Mouse (Mus musculus) gastrocnemius, postnatal 25 days (tissue): Measurements from ENCODE around the gene Ssc4d. TPM values are rescaled to one million over a fixed set of nuclear protein-coding genes. Genes with fewer than 3 reads are reported as not detected.

Source experiments
- DNase-seq: peaks from one replicate; pipeline ENCODE4 v3.0.0; 2022
- long read RNA-seq, 2 experiments: library from polyadenylated mRNA; stranded (forward); transcript quantifications; one replicate each; pipeline ENCODE4 v2.0.0; 2021
- total RNA-seq, 2 experiments: library from RNA; stranded (reverse); gene quantifications; 1 replicate in 1 of 2; 2 replicates in 1 of 2; pipeline ENCODE4 v1.2.3; 2021

The Ssc4d gene
- total RNA-seq, result 1 to 10 TPM in 1 of 2 experiments, under 1 TPM in 1; 0.67 to 1.2 TPM
- long read RNA-seq, experiment 1, partial matches to known transcripts, result 1 of 1 reads
- long read RNA-seq, experiment 1, other reads (novel, unspliced or antisense), result 0 of 1 reads
- long read RNA-seq, experiment 2, result 0 reads

DNA sequence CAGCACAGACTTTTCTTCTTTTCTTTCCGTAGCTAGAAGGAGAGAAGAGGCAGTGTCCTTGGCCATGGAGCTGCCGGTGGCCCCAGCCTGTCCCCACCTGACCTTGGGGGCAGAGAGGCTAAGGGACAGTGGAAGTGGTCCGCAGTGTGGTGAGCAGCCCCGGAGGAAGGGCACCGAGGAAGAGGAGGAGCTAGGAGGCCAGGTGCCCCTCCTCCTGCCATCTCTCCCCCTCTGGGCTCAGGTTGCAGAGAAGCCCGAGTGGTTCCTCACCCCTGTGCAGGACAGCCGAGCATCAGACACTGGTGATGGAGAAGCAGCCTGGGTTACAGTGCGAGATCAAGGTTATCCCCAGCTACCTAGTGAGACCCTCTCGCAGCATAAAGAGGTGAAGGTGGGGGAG, at the start of gene Ssc4d:
Gene Ssc4d, minus strand, starts transcription at position 167 of the 400 bp plus-strand sequence.
- DNase-seq, result no peak

DNA sequence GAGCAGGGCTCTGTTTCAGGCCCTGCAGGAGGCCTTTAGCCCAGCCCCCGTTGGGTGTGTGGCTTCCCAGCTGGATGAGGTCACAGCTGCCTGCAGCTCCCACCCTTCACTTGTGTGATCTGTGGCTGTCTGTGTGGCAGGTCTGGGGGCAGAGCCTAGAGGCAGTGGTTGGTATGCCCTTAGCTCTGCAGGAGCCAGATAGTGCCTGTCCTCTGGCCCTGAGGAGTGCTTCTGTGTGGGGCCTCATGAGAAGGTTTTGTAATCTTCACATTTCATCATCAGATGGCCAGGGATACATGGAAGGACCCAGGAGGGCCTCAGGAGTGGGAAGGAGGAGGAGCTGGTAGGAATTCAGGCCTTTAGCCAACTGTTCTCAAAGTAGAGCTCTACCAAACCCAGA, 45.6 kb upstream of the Ssc4d start:
- DNase-seq, result peak; percentile 42

DNA sequence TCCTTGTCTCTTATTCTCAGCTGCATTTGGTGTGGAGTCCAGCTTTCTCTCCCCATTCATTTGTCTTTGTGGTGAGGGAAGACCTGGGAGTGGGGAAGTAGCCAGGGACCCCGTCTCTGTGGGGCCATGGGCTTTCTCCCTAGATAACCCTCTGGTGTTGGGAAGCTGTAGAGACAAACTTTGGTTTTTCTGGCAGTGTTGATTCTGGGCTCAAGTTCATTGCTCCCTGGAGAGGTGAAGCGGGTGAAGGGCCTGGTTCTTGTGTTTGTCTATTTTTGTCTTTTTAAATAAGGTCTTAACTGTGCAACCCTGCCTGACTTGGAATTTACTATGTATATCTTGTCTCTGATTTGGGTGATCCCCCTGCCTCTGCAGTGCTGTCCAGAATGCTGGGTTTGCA, 44.4 kb upstream of the Ssc4d start:
- no peak for DNase-seq

DNA sequence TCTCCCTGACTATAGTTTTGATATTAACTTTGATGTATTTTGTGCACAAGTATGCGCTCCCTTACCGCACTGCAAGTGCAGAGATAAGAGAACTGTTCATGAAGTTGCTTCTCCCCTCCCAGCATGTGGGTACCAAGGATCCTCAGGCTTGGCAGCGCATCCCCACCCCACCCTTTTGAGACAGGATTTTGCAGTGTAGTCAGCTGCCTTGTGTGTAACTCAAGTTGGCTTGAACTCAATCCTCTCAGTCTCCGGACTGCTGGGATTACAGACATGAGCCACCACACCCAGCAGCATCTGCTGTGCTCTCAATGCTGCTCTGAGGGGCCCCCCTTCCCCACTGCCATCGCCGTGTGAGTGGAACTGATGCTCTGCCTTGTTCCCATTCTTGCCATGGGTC, 42.9 kb upstream of the Ssc4d start:
- peak; percentile 58 for DNase-seq

DNA sequence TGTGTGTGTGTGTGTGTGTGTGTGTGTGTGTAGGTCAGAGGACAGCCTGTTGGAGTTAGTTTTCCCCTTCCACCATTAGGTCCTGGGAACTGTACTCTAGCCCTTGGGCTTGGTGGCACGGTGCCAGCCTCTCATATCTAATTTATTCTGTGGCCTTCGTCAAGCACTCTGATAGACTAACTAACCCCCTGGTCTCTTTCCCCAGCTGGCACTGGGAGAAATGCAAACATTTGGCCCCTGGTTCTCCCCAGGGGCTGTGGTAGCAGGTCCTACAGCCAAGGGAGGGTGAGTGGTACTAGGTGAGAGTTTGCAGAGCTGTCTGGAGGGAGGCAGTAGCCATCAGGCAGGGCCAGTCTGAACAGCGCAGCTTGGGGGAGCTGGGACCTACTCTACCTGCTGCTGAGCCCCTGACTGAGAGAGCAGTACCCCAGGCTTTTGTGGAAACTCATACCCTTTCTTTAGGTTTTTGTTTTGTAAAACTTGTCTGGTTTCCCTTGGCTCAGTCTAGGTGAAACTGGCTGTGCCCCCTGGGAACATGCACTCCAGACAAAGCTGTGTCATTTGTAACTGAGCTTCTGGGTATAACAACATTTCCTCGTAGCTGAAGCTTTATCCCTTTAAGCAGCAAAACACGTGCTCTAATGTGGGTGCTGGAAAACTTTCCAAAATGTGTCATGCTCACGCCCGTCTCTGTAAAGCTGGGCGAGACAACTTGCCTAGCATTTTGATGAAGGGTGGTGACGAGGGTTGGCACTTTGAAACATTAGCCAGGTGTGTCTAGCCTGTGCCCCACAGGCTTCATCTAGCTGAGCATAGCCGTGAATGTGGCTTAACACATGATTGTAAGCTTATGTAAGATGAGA, 41.9 kb upstream of the Ssc4d start:
- no peak for DNase-seq

DNA sequence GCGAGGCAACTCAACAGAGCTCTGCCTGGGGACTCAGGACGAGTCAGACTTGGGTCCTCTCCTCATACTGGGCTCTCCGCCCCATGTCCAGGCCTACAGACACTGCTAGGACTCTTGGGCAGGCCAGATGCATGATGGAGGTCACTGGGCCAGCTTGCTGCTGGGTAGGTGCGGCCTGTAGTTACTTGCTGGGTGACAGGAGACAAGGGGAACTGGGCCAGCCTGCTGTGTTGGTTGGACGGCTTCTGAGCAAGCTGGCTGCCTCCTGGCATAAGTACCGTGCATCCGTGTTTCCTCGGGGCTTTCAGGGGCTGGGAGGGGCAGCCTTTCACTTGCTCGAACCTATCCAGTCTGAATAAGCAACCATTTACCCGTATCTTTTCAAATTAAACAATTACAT, 41.3 kb upstream of the Ssc4d start:
- no peak for DNase-seq

DNA sequence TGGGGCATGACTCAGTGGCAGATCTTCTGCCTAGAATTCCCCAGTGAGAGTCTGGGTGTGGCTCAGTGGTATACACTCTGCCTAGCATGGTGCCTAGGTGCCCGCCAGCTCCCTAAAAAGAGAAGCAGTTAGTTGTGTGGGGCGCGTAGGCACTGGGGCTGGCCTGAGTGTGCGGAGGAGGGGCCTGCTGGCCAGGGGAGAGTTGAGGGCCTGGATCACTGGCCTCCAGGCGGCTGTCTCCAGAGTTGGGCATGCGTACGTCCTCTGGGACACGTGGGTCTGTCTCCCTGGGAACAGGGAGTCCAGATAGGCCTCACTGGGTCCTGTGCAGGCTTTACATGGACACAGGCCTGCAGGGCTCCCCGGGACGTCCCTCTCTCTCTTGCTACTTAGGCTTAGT, 40.5 kb upstream of the Ssc4d start:
- DNase-seq, result no peak

DNA sequence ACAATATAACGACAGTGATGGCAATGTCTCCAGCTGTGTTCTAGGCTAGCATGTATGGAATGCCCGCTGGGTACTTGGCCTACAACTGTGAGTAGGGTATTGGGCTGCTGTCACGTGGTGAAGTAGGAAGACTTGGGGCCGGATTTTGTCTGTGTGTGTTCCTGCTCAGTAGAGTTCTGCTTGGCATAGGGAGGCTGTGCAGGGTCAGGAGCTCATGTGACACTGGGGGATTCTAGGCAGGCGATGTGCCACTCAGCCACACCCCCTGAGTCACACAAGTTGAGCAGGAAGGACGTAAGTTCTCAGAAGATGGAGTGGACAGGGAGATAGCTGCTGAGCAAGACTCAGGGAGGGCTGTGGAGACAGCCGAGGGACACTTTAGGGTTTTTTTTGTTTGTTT, 33.4 kb upstream of the Ssc4d start:
- no peak for DNase-seq

DNA sequence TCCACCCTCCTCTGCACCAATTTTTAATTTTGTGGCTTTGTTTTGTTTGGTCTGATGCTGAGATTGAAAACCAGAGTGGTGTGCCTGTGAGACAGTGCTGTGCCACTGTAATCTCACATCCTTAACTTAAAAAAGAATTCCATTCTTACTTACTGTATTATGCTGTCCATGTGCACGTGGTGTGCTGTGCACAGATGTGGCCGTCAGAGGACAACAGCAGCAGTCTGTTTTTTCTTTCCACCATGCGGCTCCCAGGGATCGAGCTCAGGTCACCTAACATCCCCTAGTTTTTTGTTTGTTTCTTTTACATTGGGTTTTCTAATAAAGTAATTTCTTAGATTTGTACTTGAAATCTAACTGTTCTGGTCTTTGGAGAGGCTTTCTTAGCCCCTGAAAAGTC, 30.2 kb upstream of the Ssc4d start:
- no peak for DNase-seq

DNA sequence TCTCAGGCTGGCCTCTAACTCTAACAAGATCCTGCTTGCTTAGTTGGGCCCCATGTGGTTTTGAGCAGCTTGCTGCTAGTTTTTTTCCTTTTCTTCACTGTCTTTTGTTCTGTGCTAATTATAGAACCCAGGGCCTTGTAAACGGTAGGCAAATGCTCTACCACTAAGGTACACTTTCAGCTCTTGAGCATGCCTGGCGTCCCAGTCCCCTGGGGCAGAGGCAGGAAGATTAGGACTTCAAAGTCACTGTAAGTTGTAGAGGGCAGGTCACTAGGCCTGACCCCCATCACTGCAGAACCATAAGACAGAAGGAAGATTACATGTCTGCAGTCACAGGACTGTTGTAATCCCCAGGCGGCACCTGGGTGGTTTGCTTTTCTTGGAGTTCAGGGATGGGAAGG, 28.4 kb upstream of the Ssc4d start:
- no peak for DNase-seq

DNA sequence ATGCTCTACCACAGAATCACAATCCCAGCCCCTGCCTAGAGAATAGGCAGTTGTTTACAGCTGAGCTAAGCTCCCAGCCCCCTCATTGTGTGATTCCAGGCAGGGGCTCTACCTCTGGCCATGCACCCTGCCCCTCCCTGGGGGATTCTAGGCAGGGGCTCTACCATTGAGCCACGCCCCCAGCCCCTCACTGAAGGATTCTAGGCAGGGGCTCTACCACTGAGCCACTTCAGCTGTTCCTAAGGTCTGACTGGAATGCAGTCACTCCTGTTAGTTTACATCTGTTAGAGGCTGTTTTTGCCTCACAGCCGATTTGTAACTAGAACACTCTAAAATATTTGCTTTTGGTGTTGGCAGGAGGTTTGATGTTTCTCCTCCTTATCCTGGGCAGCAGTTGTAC, 28.0 kb upstream of the Ssc4d start:
- no peak for DNase-seq

DNA sequence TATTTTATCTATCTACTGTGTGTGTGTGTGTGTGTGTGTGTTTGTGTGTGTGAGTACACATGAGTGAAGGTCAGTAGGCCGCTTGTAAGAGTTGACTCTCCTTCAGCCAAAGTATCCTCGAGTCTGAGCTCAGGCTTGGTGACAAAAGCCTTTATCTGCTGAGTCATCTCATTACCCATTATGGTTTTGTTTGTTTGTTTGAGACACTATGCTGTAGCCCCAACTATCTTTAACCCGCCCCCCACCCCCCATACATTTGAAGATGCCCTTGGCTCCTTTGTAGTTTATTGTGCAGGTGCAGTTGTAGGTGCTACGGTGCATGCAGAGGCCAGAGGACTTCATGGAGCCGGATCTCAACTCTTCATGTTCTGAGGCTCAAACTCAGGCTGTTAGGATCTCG, 26.9 kb upstream of the Ssc4d start:
- no peak for DNase-seq

DNA sequence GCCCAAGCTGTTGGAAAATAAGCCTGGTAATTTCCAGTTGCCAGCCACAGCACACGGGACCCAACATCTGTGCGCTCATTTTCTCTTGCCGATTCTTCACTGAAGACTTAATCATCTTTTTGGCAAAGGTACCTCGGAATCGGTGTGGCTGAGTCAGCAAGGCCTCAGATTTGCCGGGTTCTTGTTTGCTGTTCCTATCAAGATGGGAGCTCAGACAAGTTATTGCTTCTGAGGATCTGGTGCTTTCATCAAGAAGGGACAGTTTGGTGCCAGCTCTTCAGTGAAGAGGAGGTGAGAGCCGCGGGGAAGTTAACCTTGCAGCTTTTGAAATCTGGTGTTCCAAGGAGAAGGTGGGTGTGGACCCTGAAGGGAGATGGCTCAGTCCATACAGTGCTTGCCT, 21.8 kb upstream of the Ssc4d start:
- no peak for DNase-seq

DNA sequence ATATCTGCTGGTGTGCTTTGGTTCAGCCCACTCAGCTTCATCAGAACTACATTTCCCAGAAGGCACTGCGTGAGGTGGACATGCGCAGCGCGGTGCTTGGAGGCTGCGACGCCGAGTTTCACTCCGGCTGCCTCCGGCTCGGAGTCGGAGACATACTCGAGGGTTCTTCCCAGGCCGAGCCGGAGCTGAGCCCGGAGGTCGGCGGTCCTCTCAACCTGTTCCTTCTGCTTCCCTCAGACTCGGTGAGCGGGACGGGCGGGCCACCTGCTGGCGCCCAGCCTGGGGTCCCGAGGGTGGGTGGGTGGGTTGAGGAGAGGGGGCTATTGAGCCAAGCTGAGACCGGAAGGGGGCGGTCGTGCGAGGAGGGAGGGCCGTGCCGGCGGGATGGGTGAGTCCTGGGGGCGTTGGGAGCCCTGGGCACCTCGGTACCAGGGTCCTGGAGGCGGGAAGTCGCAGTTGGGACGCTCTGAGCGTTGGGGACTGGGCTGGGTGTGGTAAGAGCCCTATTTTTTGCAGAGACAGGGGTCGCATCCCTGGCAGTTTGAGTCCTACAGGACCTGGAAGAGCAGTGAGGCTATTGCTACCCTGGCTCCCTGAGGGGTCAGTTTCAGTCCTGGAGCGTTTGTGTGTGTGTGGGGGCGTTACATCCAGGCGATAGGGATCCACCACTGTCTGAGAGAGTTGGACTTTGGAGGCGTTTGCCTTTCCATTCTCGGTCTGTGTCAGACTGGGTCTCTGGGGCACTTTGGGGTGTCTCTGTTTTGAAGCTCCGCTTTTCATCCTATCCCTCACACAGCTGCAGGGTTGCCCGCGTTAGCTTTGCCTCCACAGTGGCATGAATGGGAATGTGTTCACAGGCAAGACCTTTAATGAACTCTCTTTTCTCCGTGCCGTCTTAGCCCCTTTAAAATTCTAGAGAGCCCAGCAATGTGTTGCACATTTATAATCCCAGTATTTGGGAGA, 20.7 kb upstream of the Ssc4d start, which contains the start of gene Dtx2:
Gene Dtx2, plus strand, starts transcription at position 76 of the 963 bp plus-strand sequence.
- DNase-seq, result peak; percentile 85

DNA sequence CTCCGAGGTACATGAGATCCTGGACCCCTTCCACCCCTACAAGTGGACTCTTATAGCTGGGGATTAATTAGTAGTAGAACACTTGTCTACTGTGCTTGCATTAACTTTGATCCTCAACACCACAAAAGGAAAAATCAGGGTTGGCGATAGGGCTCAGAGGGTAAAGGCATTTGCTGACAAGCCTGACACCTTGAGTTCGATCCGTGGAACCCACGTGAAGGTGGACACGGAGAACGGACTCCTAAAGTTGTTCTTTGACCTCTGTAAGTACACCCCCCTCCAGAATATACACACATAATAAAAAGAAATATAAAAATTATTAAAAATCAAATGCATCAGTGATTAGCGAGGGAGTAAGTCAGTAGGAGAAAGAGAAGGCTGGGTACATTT, 20.0 kb upstream of the Ssc4d start:
- DNase-seq, result no peak

DNA sequence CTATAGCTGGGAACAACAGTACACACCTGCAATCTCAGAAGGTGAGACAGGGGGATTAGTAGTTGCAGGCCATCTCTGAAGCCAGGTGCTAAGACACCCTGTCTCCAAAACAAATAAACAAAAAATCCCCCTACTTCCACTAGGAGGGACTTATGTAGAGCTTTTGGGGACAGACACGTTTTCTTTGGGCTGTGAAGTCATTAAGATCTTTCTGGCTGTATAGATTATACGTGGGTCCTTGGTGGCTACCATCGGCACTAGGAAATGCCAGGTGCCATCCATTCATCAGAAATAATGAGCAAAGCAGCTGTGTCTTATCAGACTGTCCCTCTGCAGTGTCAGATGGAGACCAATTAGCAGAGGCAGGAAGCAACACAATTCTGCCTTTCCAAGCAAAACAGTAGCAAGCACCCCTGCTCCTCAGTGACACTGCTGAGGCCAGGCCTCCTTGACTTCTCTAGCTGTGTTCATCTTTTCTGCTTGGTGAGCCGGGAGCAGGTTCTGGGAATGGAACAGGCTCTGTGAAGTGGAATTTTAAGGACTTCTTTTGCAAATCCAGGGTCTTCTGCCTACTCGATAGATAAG, 19.1 kb upstream of the Ssc4d start:
- DNase-seq, result no peak

DNA sequence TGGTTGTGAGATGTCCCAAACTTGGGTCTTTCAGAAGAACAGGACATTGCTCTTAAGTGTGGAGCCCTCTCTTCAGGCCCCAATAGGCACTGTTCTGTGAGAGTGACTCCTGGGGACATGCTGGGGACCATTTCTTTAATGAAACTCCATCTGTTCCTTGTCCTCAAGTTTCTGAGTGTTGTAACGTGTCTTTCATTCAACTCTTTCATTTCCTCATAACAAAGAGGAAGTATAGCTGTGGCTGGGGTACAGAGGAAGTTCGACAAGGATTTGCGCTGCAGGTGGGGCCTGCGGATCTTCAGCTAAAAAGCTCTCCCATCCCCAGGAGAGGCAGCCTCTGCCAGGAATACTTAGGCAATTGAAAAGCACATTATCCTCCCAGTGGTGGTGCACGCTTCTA, 16.3 kb upstream of the Ssc4d start:
- DNase-seq, result no peak

DNA sequence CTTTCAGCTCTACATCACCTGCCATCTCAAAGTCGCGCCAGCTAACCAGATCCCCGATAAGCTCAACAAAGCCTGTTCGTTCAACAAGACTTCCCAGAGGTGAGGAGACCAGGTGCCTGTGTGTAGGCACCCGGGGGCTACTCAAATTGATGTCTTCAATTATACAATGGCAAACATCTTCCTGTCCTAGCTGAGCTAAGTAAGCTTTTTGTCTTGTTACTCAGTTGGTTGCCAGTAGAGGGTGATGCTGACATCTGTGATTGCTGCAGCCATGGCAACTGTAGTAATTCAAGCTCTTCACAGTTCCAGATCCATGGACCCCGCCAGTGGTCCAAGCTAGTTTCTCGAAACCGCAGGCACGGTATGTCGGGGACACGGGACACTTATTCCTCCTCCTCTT, 12.9 kb upstream of the Ssc4d start:
- no peak for DNase-seq

DNA sequence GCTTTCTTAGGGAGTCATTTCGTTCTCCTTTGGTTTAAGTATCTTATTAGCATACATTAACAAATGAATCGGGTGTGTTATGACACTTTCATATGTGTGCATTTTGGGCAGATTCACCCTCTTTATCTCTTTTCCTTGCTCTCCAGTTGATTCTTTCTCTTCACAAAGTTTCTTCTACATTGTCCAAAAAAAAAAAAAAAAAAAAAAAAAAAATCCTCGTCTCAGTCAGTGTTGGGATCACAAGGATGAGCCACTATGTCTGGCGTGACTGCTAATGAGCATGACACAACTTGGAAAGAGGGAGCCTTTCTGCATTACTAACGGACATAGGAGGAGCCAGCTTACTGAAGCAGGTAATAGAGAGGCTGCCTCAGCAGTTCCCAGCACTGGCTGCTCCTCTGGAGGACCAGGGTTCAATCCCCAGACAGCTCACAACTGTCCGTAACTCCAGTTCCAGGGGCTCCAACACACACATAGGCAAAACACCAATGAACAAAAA, 10.3 kb upstream of the Ssc4d start:
- no peak for DNase-seq

DNA sequence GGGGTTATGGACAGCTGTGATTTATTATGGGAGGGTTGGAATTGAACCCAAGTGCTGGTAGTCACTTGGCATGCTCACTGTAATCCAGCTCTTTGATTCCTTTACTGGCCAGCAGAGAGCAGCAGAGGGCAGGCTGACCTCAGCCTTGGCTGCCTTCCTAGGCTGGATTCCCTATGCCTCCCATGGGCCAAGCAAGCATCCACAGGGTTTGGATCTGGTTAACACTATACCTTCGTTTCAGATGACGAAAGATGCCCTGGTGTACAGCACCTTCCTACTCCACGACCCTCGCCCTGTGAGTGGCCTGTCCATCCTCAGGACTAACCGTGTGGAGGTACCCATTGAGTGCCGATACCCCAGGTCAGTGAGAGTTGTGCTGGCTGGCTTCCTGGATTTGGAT, 8.1 kb upstream of the Ssc4d start:
- DNase-seq, result peak; percentile 55

DNA sequence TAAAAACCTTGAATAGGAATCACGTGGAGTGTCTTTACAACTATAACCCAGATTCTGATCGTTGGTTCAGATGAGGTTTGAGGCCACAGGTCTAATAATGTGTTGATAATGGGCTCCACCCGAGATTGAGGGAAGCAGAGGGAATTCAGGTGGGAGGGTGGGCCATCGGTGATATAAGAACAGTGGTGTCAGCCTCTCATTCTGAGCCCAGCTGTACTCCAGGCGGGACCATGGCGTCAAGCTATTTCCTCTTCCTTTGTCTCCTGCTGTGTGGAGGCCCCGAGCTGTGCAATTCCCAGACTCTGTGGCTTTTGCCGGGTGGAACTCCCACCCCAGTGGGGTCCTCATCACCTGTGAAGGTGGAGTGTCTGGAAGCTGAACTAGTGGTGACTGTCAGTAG, 5.6 kb upstream of the Ssc4d start, which contains the start of gene Zp3:
Gene Zp3, plus strand, starts transcription at position 196 of the 400 bp plus-strand sequence.
- DNase-seq, result no peak

DNA sequence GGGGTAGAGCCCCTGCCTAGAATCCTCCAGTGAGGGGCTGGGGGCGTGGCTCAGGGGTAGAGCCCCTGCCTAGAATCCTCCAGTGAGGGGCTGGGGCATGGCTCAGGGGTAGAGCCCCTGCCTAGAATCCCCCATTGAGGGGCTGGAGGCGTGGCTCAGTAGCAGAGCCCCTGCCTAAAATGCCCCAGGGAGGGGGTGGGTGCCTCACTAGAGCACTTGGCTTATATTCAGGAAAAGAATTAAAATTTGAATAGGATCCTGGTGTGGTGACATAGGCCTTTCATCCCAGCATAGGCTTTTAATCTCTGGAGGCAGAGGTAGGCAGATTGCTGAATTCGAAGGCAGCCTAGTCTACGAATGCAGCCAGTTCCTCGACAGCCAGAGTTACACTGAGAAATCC, 5.0 kb upstream of the Ssc4d start:
- no peak for DNase-seq
